Mouse (Mus musculus) yolk sac, embryonic 10.5 days (tissue): ENCODE results near the gene Gm20517.
"Not testable (repeated sequence)": the region's sequence is repeated elsewhere in the genome, so short reads cannot be mapped to it uniquely, and the experiment has no call there.

Source experiments
- DNase-seq: peaks from one replicate; pipeline ENCODE4 v3.0.0-alpha.2; 2017; ENCODE audit warnings: low spot score

Gm20517 gene

GRCm38 (mm10) chr17:47628851-47629676, 17.7 kb downstream of the Gm20517 start:
- peak; percentile 98 for DNase-seq

GRCm38 (mm10) chr17:47629717-47630677, 18.6 kb downstream of the Gm20517 start:
- DNase-seq = no peak

- DNase-seq = no peak
Measured at GRCm38 (mm10) chr17:47630678-47631065, 19.3 kb downstream of the Gm20517 start, which contains the start of gene Usp49. Usp49 (plus strand) TSS chr17:47630690.

DNA sequence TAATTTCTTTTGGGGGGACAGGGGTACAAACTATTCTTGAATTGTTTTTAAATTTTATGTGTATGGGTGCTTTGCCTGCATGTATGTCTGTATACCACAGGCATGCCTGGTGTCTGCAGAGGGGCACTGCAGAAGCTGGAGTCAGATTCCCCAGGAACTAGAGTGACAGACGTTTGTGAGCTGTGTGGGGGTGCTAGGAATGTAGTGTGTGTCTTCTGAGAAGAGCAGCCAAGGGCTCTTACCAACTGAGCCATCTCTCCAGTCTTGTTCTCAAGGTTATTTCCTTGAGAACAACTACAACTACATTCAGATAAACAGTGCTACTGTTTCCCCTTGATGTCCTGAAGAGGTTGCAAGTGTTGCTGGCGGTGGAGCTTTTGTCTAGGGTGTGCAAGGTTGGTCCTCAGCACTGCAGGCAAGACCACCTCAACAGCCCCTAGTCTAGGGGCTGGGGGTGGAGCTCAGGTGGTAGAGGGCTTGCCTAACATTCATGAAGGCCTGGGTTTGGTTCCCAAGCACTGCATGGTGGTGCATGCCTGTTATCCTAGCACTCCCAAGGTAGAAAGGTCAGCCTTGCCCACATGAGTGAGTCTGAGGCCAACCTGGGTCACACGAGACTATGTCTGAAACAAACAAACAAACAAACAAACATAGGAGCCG, 20.9 kb downstream of the Gm20517 start:
- no peak for DNase-seq

DNA sequence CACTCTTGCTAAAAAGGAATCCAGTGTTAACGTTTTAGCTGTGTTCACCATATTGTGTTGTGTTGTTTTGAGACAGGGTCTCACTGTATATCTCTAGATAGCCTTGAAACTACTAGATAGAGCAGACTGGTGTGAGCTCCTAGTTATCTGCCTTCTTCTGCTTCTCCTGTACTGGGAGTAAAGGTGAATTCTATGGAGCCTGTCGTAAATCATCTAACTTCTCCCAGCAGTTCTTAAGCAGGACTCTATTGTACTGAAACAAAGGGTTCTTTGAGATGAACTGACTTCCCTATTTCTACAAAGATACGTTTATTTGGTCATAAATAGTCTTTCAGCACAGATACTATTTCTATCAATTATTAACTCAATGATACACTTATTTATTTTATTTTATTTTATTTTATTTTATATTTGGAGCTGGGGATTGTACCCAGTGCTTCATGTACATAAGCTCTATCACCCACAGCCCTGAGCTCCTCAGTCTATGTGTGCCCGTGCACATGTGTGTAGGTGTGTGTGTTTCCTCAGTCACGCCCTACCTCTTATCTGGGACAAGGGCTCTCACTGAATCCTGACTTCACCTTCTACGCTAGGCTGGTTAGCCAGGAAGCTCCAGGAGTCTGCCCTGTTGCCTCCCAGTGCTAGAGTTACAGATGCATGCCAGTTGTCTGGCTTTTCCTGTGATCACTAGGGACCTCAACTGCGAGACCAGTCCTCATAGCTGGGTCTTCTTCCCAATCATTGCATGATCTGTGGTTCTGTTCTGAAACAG, 22.8 kb downstream of the Gm20517 start:
- DNase-seq = no peak

DNA sequence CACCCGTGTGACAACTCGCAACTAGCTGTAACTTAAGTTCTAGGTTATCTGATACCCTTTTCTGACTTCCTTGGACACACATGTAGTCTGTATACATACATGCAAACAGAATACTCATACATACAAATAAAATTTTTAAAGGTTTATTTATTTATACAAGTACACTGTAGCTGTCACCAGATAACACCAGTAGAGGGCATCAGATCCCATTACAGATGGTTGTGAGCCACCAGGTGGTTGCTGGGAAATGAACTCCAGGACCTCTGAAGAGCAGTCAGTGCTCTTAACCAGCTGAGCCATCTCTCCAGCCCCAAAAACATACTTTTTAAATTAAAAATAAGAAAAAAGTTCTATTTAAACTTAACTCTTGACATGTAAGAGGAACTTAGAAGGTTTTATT, 31.6 kb downstream of the Gm20517 start:
- DNase-seq = no peak

DNA sequence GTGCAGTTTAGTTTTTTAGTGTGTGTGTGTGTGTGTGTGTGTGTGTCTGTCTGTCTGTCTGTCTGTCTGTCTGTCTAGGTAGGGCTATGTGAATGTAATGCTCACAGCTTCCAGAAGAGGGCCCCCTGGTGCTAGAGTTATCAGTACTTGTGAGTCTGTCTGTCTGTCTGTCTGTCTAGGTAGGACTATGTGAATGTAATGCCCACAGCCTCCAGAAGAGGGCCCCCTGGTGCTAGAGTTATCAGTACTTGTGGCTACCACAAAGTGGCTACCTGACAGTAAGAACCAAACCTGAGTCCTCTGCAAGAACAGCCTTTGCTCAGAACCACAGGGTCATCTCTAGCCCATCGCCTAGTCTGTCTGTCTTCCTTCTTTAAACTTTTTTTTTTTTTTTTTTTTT, 35.3 kb downstream of the Gm20517 start:
- peak; percentile 75 for DNase-seq

DNA sequence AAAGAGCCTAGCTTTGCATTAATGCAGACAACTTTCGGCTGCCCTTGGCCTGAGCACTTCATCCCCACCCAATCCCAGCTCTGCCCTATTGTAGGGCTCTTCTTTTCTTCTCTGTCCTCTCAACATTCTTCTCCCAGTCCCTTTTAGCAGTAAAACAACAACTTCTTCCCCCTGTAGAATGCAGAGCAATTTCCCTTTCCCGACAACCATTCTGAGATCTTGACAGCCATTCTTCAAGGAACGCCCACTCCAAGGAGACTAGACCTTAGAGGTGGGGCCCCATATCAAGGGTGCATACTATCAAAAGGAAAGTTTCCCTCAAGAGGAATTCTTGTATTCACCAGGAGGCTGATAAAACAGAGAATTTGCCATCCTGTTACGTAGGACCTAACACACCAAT, 37.6 kb downstream of the Gm20517 start:
- DNase-seq = no peak

DNA sequence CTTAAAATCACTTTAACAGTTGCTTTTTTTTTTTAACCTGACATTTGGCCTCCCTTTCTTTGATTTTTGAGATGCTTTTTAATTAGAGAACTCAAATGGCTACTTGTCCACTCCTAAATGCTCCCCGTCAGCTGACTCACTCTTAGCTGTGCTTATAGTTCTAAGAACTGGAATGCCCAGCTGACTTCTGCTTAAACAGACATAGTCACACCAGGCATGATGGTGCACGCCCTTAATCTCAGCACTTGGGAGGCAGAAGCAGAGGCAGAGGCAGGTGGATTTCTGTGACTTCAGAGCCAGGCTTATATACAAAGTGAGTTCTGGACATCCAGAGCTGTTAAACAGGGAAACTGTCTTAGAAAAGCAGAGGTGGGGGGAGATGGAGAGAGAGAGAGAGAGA, 40.6 kb downstream of the Gm20517 start:
- no peak for DNase-seq

DNA sequence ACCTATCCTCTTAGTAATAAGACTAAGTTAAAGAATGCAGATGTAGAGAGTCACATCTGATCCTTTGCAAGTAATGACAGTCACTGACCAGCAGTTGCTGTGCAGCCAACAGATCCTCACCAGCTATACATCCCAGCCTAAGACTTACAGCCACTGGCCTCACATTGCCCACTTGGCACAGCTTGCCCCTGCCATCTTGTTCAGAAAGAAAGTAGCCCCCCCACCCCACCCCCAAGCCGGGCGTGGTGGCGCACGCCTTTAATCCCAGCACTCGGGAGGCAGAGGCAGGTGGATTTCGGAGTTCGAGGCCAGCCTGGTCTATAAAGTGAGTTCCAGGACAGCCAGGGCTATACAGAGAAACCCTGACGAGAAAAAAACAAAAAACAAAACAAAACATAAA, 43.0 kb downstream of the Gm20517 start:
- DNase-seq = not testable (repeated sequence)

- peak; percentile 43 for DNase-seq
Measured at GRCm38 (mm10) chr17:47655697-47656096, 44.3 kb downstream of the Gm20517 start.

GRCm38 (mm10) chr17:47657901-47658300, 46.5 kb downstream of the Gm20517 start:
- no peak for DNase-seq

DNA sequence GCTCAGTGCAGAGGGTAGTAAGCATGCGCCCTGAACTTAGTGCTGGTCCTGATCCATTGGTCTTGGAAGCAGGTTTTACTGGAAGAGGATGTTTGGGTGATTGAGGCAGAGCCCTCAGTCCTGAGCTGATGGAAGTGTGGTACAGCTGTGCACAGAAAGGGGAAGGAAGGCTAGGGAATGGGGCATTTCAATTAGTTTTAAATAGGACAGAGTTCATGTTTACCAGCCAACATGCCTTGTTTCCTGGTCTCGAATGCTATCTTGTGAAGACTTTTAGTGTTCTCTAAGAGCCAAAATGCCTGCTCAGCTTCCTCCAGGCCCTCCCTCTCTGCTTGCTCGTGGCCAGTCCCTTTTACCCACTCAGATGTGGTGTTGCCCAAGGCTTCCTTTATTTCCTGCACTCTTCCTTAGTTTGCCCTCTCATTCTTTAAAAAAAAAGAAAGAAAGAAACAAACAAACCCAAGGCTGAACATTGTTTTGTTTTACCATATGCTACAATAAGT, 47.4 kb downstream of the Gm20517 start:
- DNase-seq = no peak

DNA sequence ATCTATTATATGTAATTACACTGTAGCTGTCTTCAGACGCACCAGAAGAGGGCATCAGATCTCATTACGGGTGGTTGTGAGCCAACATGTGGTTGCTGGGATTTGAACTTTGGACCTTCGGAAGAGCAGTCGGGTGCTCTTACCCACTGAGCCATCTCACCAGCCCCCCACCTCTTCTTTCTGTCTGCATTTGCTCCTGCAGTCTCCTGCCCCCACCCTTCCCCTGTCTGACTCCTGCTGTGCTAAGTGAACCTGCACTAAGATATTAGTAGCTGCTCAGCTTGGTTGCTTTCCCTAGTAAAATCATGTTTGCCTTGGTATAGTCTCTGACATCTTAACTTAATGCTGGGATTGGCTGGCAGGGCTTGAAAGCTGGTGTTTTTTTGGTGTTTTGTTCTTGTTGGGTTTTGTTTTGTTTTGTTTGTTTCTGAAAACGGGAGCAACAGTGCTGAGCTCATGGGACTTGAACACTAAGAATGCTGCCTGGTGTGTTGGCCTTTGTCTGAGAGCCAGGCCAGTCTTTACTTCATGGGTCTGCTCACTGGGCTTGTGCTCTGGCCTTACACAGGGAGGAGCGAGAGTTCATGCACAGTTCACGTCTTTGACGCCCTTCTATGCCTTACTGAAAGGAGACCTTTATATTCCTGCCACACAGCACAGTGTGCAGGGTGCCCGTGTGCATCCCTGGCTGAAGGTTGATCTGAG, 51.8 kb downstream of the Gm20517 start:
- DNase-seq = no peak

- DNase-seq = no peak
Measured at GRCm38 (mm10) chr17:47664474-47664873, 53.1 kb downstream of the Gm20517 start.

DNA sequence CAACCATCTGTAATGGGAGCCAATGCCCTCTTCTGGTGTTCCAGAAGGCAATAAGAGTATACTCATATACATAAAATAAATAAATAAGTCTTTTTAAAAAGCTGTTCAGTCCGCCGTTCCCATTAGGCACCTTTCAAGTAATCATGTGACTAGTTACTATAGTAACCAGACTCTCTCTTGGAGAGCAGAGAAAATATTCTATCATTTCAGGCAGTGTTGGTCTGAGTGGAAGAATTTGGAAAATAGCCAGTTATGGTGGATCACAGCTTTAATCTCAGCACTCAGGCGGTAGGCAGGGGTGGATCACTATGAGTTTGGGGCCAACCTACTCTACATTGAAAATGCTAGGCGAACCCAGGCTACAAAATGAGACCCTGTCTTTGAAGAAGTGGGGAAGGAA, 57.8 kb downstream of the Gm20517 start:
- no peak for DNase-seq

DNA sequence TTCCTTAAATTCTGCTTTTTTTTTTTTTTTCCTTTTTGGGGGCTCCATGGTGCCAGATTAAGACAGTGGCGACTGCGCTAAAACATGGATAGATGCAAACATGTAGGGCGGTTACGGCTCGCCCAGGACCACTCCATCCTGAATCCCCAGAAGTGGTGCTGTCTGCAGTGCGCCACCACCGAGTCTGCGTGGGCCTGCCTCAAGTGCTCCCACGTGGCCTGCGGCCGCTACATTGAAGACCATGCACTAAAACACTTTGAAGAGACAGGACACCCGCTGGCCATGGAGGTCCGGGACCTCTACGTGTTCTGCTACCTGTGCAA, 60.6 kb downstream of the Gm20517 start:
- DNase-seq = no peak

DNA sequence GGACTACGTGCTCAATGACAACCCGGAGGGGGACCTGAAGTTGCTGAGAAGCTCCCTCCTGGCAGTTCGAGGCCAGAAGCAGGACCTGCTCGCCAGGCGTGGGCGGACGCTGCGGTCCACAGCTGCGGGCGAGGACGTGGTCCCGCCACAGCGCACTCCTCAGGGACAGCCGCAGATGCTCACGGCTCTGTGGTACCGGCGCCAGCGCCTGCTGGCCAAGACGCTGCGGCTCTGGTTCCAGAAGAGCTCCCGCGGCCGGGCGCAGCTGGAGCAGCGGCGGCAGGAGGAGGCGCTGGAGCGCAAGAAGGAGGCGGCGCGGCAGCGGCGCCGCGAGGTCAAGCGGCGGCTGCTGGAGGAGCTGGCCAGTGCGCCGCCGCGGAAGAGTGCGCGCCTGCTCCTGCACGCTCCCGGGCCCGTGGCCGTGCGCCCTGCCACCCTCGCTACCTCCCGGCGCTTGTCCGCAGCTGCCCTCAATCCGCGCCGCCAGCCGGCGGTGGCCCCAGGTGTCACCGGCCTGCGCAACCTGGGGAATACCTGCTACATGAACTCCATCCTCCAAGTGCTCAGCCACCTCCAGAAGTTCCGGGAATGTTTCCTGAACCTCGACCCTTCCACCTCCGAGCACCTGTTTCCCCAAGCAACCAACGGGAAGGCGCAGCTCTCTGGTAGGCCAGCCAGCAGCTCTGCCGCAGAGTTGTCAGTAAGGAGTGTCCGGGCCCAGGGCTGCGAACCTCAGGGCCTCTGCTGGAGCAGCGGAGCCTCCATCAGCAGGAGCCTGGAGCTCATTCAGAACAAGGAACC, 61.1 kb downstream of the Gm20517 start:
- DNase-seq = peak; percentile 72

DNA sequence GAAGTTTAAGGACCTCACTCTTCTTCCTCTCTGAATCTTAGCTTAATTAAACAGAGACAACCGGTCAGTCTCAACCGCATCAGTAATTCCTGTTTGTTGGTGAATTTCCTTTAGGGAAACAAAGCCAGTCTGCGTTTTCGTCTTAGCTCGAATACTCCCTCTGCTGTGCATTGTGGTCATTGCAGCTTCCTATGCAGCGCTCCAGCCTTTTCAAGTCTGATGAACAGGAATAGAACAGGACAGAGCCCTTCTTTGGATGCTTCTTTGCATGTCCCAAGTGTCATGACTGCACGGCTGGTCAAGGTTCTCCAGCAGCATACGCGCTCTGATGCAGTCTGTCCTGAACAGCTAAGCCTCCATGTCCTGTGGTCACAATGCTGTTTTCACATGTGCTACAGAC, 65.2 kb downstream of the Gm20517 start:
- peak; percentile 56 for DNase-seq

- DNase-seq = no peak
Measured at GRCm38 (mm10) chr17:47678238-47678637, 66.8 kb downstream of the Gm20517 start.
